Mouse (Mus musculus) liver, postnatal 0 days (tissue): ENCODE measurements around the gene Glipr1l3.
"Not testable (repeated sequence)": the region's sequence is repeated elsewhere in the genome, so short reads cannot be mapped to it uniquely, and the experiment has no call there.

Source experiments
- CTCF ChIP-seq: sonication (generic); IDR thresholded peaks from 2 replicates; pipeline ENCODE4 v1.5.1; 2016; ENCODE audit warnings: antibody characterized with exemption, low read depth
- EP300 ChIP-seq: IDR thresholded peaks from 2 replicates; pipeline ENCODE4 v1.6.1; 2016; ENCODE audit warnings: antibody characterized with exemption, low read depth, mild to moderate bottlenecking

GRCm38 (mm10) chr10:112159882-112160560, at the start of gene Glipr1l3:
- peak; percentile 83 for TF ChIP-seq CTCF
- TF ChIP-seq EP300, result not testable (repeated sequence)
